Mouse (Mus musculus): Measurements from ENCODE around the gene Acvr1b. TPM values are rescaled to one million over a fixed set of nuclear protein-coding genes. Genes with fewer than 3 reads are reported as not detected.

Gene Acvr1b
- total and polyA plus RNA-seq, 3 experiments, result 2.7 to 4.8 (median 2.9) TPM

DNA sequence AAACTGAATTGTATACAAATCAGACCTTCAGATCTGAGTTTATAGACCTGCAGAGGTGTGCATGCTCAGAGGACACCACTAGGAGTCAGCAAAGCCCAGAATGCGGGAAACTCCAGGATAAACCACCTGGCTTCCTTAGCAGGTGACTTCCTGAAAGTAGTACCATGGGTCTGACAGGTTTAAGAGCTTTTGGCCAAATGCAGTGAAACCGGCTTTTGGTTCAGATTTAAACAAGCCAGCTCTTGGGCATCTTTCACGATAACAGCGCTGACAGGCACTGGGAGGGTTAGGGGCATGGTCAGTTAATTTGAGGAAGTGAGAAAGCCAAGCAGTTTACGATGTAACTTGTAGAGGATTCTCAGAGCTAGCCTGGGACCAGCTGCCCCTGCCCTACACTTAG is 14.0 kb downstream of the Acvr1b start (continued):
- TF ChIP-seq HCFC1 (IDR thresholded peaks at IDR 0.05; ENCODE audit: low read depth, low read length), result no peak
- peak; percentile 82 for TF ChIP-seq BHLHE40 (IDR thresholded peaks at IDR 0.05; ENCODE audit: low read depth, low read length)
- no peak for TF ChIP-seq ZMIZ1 (IDR thresholded peaks at IDR 0.05; ENCODE audit: low read depth, low read length)
- 0 out of 2 replicates have a peak, but pooled peaks have one; percentile 22 for TF ChIP-seq POLR2A (IDR thresholded peaks at IDR 0.05; ENCODE audit: low read depth, low read length)
- no peak for TF ChIP-seq USF2 (conservative IDR thresholded peaks at IDR 0.05; ENCODE audit: low read depth, low read length)
- no peak for TF ChIP-seq ZKSCAN1 (IDR thresholded peaks at IDR 0.05; ENCODE audit: borderline replicate concordance, low read depth, low read length)
- TF ChIP-seq CHD2 (IDR thresholded peaks at IDR 0.05; ENCODE audit: low read length), result no peak

DNA sequence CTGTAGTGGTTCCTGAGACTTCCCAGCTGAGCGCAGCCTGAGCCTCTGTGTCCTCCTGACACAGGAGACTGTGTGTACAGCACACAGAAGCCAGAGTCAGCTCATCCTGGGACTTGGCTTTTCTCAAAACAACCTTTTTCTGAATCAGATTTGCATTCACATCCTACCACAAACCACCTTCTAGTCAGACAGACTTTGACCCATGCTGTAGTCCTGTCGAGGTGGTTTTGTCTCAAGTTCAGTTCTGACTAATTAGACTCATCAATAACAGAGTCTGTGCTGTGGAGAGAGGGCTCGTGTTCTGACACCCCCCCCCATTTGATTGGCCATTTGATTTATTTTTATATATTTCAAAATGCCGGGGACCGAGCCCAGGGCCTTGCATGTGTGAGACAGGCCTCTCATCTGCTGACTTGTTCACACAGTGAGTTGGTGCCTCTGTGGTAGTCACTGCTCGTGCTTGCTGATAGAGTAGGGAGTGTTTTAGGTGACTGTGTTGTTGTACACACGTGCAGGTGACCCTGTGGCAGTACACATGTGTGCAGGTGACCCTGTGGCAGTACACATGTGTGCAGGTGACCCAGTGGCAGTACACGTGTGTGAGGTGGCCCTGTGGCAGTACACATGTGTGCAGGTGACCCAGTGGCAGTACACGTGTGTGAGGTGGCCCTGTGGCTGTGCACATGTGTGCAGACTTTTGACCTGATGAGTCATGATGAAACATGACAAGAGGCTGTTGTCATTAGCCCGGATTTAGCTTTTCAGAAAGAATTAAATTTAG is 16.3 kb downstream of the Acvr1b start:
- peaks cover 41 to 53% of the 10 kb centered on the region in 2 experiments for H3K4me1 ChIP-seq (ENCODE audit: control insufficient read depth in 1 of 2, insufficient read depth in 2 of 2)
- H3K79me2 ChIP-seq (replicated peaks; ENCODE audit: control insufficient read depth, extremely low read depth, insufficient read depth, poor library complexity, severe bottlenecking), result no peaks in the 10 kb centered on the region; the same call in 1 of the 2 replicates
- peak overlapping the region in 1 of 3 experiments; percentile 58 for H3K4me3 ChIP-seq (replicated peaks in 1 of 3; ENCODE audit: low read depth in 2 of 3, low read length in 2 of 3, poor library complexity in 1 of 3)
- peaks cover 7 to 15% of the 10 kb centered on the region in 2 experiments for H3K36me3 ChIP-seq (replicated peaks in 1 of 2; ENCODE audit: control insufficient read depth in 1 of 2, insufficient read depth in 1 of 2, low read length in 1 of 2)
- dilution Hi-C loops (cut with MboI; ENCODE audit: extremely low pct_ligation_motif_present, extremely low pct_unique_long_range_greater_than_20kb, low sequenced_read_pairs), result no loop called here
- H3K9ac ChIP-seq (ENCODE audit: insufficient read depth, low read depth), result no peak overlapping the region
- no peaks in the 10 kb centered on the region for H3K27me3 ChIP-seq (replicated peaks)
- H3K4me2 ChIP-seq (ENCODE audit: insufficient read depth, low read depth, poor library complexity, severe bottlenecking), result peak overlapping the region; percentile 64
- DNase-seq (ENCODE audit: extremely low read depth), result peak; percentile 93
- H3K27ac ChIP-seq (ENCODE audit: insufficient read depth, low read depth), result peak overlapping the region; percentile 99
- in situ Hi-C loops (cut with MboI; ENCODE audit: low pct_ligation_motif_present, low pct_unique_long_range_greater_than_20kb, low sequenced_read_pairs), result loop anchor here (5.0 kb wide), 1 partner anchor 43 kb away; no protein-coding TSS in a partner anchor
- peaks cover 3% of the 10 kb centered on the region for H3K9me3 ChIP-seq (replicated peaks; ENCODE audit: low read length)
- TF ChIP-seq E2F4 (IDR thresholded peaks at IDR 0.05; ENCODE audit: insufficient replicate concordance, low read depth, low read length) (0 out of 2 replicates have a peak, but pooled peaks have one; percentile 30), TBP (conservative IDR thresholded peaks at IDR 0.05; ENCODE audit: low read depth, low read length) (0 out of 2 replicates have a peak, but pooled peaks have one; percentile 32), KAT2A (IDR thresholded peaks at IDR 0.05; ENCODE audit: insufficient replicate concordance, low read length) (no peak), CHD1 (IDR thresholded peaks at IDR 0.05; ENCODE audit: low read depth, low read length) (0 out of 2 replicates have a peak, but pooled peaks have one; percentile 4), USF2 (conservative IDR thresholded peaks at IDR 0.05; ENCODE audit: low read depth, low read length) (no peak), NELFE (IDR thresholded peaks at IDR 0.05; ENCODE audit: low read depth, low read length) (0 out of 2 replicates have a peak, but pooled peaks have one; percentile 27), EP300 (IDR thresholded peaks at IDR 0.05; ENCODE audit: low read length) (peak; percentile 95), ELF1 (IDR thresholded peaks at IDR 0.05; ENCODE audit: low read depth, low read length) (no peak), MAFK (IDR thresholded peaks at IDR 0.05; ENCODE audit: insufficient replicate concordance, low read length) (peak; percentile 91), RCOR1 (conservative IDR thresholded peaks at IDR 0.05; ENCODE audit: low read depth, low read length) (peak; percentile 86), MYC (IDR thresholded peaks at IDR 0.05; ENCODE audit: low read depth, low read length) (peak; percentile 86), RAD21 (IDR thresholded peaks at IDR 0.05; ENCODE audit: low read depth, low read length) (no peak; the same call in 1 of the 2 replicates), MXI1 (IDR thresholded peaks at IDR 0.05; ENCODE audit: low read depth, low read length) (peak; percentile 92), ZMIZ1 (IDR thresholded peaks at IDR 0.05; ENCODE audit: low read depth, low read length) (no peak; the same call in 1 of the 2 replicates), ZKSCAN1 (IDR thresholded peaks at IDR 0.05; ENCODE audit: borderline replicate concordance, low read depth, low read length) (no peak), BHLHE40 (IDR thresholded peaks at IDR 0.05; ENCODE audit: low read depth, low read length) (peak; percentile 94), GABPA (IDR thresholded peaks at IDR 0.05; ENCODE audit: insufficient replicate concordance, low read depth, low read length) (no peak), ETS1 (conservative IDR thresholded peaks at IDR 0.05; ENCODE audit: low read depth, low read length) (peak; percentile 89), ZC3H11A (IDR thresholded peaks at IDR 0.05; ENCODE audit: low read depth, low read length) (no peak), HCFC1 (IDR thresholded peaks at IDR 0.05; ENCODE audit: low read depth, low read length) (0 out of 2 replicates have a peak, but pooled peaks have one; percentile 33), NRF1 (IDR thresholded peaks at IDR 0.05; ENCODE audit: low read depth, low read length) (0 out of 2 replicates have a peak, but pooled peaks have one; percentile 24), JUN (IDR thresholded peaks at IDR 0.05; ENCODE audit: insufficient read depth, low read depth, low read length) (peak; percentile 91), JUND (conservative IDR thresholded peaks at IDR 0.05; ENCODE audit: low read depth, low read length) (peak; percentile 96), UBTF (IDR thresholded peaks at IDR 0.05; ENCODE audit: low read depth, low read length) (no peak), PAX5 (IDR thresholded peaks at IDR 0.05; ENCODE audit: low read length) (no peak), CHD2 (IDR thresholded peaks at IDR 0.05; ENCODE audit: low read length) (peak; percentile 64; the same call in 1 of the 2 replicates), USF1 (IDR thresholded peaks at IDR 0.05; ENCODE audit: low read depth, low read length) (no peak), TCF12 (IDR thresholded peaks at IDR 0.05; ENCODE audit: low read depth, low read length) (peak; percentile 86), MEF2A (IDR thresholded peaks at IDR 0.05; ENCODE audit: borderline replicate concordance, low read depth, low read length) (peak; percentile 95), SIN3A (IDR thresholded peaks at IDR 0.05; ENCODE audit: low read length) (peak; percentile 83), CTCF (conservative IDR thresholded peaks at IDR 0.05 in 1 of 2, IDR thresholded peaks at IDR 0.05 in 1 of 2; ENCODE audit: low read depth in 2 of 2, low read length in 2 of 2) (no peak), ZNF384 (IDR thresholded peaks at IDR 0.05; ENCODE audit: low read depth, low read length) (no peak), SMC3 (IDR thresholded peaks at IDR 0.05; ENCODE audit: low read depth, low read length) (no peak)
